ENCODE assay signal across 10 mouse cellular contexts in the genomic region with DNA sequence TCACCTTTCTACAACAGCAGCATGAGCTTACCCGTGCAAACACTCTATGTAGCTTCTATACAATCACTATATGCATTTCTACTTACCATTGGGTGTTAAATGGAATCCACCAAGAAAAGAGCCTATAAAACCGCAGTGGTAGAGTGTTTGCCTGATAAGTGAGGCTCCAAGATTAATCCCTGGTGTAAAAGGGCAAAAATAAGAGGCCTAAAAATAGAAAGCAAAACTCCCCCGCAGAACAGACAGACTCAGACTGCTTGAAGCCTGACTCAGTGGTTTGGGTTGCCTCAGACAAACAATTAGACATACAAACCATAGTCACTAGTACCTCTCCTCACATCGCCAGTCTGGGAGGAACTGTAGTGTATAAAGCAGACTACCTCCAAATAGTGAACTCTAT. TPM values are rescaled to one million over a fixed set of nuclear protein-coding genes. Genes with fewer than 3 reads are reported as not detected.
DNase-seq lines count a peak whose midpoint lies in the region; ATAC-seq and TF ChIP-seq lines count a peak whose summit lies in the region.
"Had no signal": no experiment of that assay in that cellular context is flagged by ENCODE, and none has a peak within 500 bp of the region (broad histone marks: within the 10 kb centered on the region; RNA-seq: fewer than 3 reads in every experiment).

A gene (minus strand): TSS at position 112 of the 400 bp plus-strand sequence.

- peaks cover 3% of the 10 kb centered on the region; the same call in 1 of the 2 replicates for H3K9me3 ChIP-seq in kidney, embryonic 16.5 days (ENCODE audit: low read length)
- no peaks in the 10 kb centered on the region for H3K9me3 ChIP-seq in hindbrain, embryonic 15.5 days
- H3K9me3 ChIP-seq in neural tube, embryonic 13.5 days, result no peaks in the 10 kb centered on the region

- 75% methylated on average over 4 of the region's 4 CpGs for WGBS in kidney, embryonic 16.5 days
- 83% methylated on average over 4 of the region's 4 CpGs for WGBS in hindbrain, embryonic 15.5 days
- 78% methylated on average over 4 of the region's 4 CpGs for WGBS in neural tube, embryonic 13.5 days

- no peak for TF ChIP-seq CTCF in cortical plate, adult 2 months (IDR thresholded peaks at IDR 0.05; ENCODE audit: extremely low read depth, insufficient read depth, low read length)

- H3K27ac ChIP-seq in kidney, embryonic 16.5 days (ENCODE audit: low read length), result no peak within 1 kb of the TSS
- H3K27ac ChIP-seq in cortical plate, adult 2 months (ENCODE audit: insufficient read depth, low read length), result no peak within 1 kb of the TSS
- H3K27ac ChIP-seq in hindbrain, embryonic 15.5 days (replicated peaks), result no peak within 1 kb of the TSS
- no peak within 1 kb of the TSS for H3K27ac ChIP-seq in neural tube, embryonic 13.5 days (replicated peaks)

- H3K27me3 ChIP-seq in kidney, embryonic 16.5 days (ENCODE audit: insufficient read depth, low read length), result no peaks in the 10 kb centered on the region
- no peaks in the 10 kb centered on the region for H3K27me3 ChIP-seq in hindbrain, embryonic 15.5 days
- no peaks in the 10 kb centered on the region for H3K27me3 ChIP-seq in neural tube, embryonic 13.5 days

- H3K4me3 ChIP-seq in kidney, embryonic 16.5 days (ENCODE audit: low read length), result no peak within 1 kb of the TSS
- no peak within 1 kb of the TSS for H3K4me3 ChIP-seq in cortical plate, adult 2 months (ENCODE audit: insufficient read depth, low read length)
- H3K4me3 ChIP-seq in hindbrain, embryonic 15.5 days, result no peak within 1 kb of the TSS
- H3K4me3 ChIP-seq in neural tube, embryonic 13.5 days, result no peak within 1 kb of the TSS

- no peak for ATAC-seq in kidney, embryonic 16.5 days (ENCODE audit: low FRiP score, low TSS enrichment)
- ATAC-seq in hindbrain, embryonic 15.5 days (ENCODE audit: low FRiP score, low read depth), result no peak
- no peak for ATAC-seq in neural tube, embryonic 13.5 days (ENCODE audit: low read depth)

- peaks cover 5% of the 10 kb centered on the region; the same call in 1 of the 2 replicates for H3K4me1 ChIP-seq in kidney, embryonic 16.5 days (ENCODE audit: insufficient read depth, low read length)
- no peaks in the 10 kb centered on the region for H3K4me1 ChIP-seq in cortical plate, adult 2 months (ENCODE audit: control insufficient read depth, insufficient read depth, low read length)
- H3K4me1 ChIP-seq in hindbrain, embryonic 15.5 days (replicated peaks), result peaks cover 3% of the 10 kb centered on the region
- peaks cover 5% of the 10 kb centered on the region; the same call in 1 of the 2 replicates for H3K4me1 ChIP-seq in neural tube, embryonic 13.5 days (replicated peaks)

- TF ChIP-seq POLR2A in cortical plate, adult 2 months (IDR thresholded peaks at IDR 0.05; ENCODE audit: extremely low read depth, insufficient read depth, low read length), result no peak

- no peak for DNase-seq in kidney, adult 9 months
- no peak for DNase-seq in retina, postnatal 1 day
- DNase-seq in natural killer cell, adult 2 months (ENCODE audit: low spot score in 2 of 2), result no peak
- no peak for DNase-seq in adrenal gland, adult 18-20 months (ENCODE audit: low spot score in 2 of 2)
- DNase-seq: cerebellum, adult 18-20 months; kidney, adult 18-20 months had no signal

- H3K4me2 ChIP-seq in kidney, embryonic 16.5 days (replicated peaks; ENCODE audit: low read depth, low read length), result no peak within 1 kb of the TSS
- H3K4me2 ChIP-seq in hindbrain, embryonic 15.5 days, result no peak within 1 kb of the TSS
- H3K4me2 ChIP-seq in neural tube, embryonic 13.5 days, result no peak within 1 kb of the TSS

- H3K9ac ChIP-seq in kidney, embryonic 16.5 days (replicated peaks; ENCODE audit: low read length), result no peak within 1 kb of the TSS
- H3K9ac ChIP-seq in hindbrain, embryonic 15.5 days, result no peak within 1 kb of the TSS
- H3K9ac ChIP-seq in neural tube, embryonic 13.5 days, result no peak within 1 kb of the TSS

- no peaks in the 10 kb centered on the region for H3K36me3 ChIP-seq in kidney, embryonic 16.5 days (ENCODE audit: insufficient read depth, low read length)
- no peaks in the 10 kb centered on the region for H3K36me3 ChIP-seq in hindbrain, embryonic 15.5 days
- H3K36me3 ChIP-seq in neural tube, embryonic 13.5 days, result no peaks in the 10 kb centered on the region

RNA-seq across cellular contexts. Expression of the gene that starts here (rescaled TPM):
- 24.4 and 24.5 TPM in 2 replicates for polyA plus RNA-seq in kidney, embryonic 16.5 days (2015; fragmentation: Nextera tagmentation; extraction: Ambion mirVana)
- polyA plus RNA-seq in cortical plate, adult 2 months (2012; rRNA removed), result 12.7 and 13.4 TPM in 2 replicates
- 38.4 and 45.2 TPM in 2 replicates for polyA plus RNA-seq in hindbrain, embryonic 15.5 days (2015; fragmentation: Nextera tagmentation; extraction: Ambion mirVana)
- 33.4 and 38.1 TPM in 2 replicates for polyA plus RNA-seq in neural tube, embryonic 13.5 days (2015; fragmentation: Nextera tagmentation; extraction: Ambion mirVana)
- 1 to 10 TPM; 1.2 to 1.5 TPM for total RNA-seq in adrenal gland, adult 18-20 months (2021)
